Mouse (Mus musculus) embryonic facial prominence, embryonic 11.5 days (tissue): ENCODE measurements around the gene Sesn2. TPM values are rescaled to one million over a fixed set of nuclear protein-coding genes. Genes with fewer than 3 reads are reported as not detected.

Source experiments
- ATAC-seq: fragments of 200-750 bp; cut with Nextera tagmentation; replicated peaks from 2 replicates; pipeline ENCODE4 v1.8.0; 2017; ENCODE audit warnings: low read depth; ENCODE audit not compliant: insufficient number of reproducible peaks, low FRiP score, low TSS enrichment
- DNase-seq: peaks from one replicate; pipeline ENCODE4 v3.0.0-alpha.2; 2015; ENCODE audit warnings: low spot score
- H3K27ac ChIP-seq: fragments of 300-500 bp; sonication (generic); replicated peaks from 2 replicates; pipeline ENCODE4 v1.5.1; 2014; ENCODE audit warnings: mild to moderate bottlenecking, low read depth, low read length, control low read depth
- H3K27me3 ChIP-seq: fragments of 300-500 bp; sonication (generic); 2 replicates; pipeline ENCODE4 v1.6.1; 2014; ENCODE audit warnings: mild to moderate bottlenecking, low read length, moderate library complexity, mixed read lengths; ENCODE audit not compliant: control insufficient read depth, insufficient read depth
- H3K36me3 ChIP-seq: fragments of 300-500 bp; sonication (generic); replicated peaks from 2 replicates; pipeline ENCODE4 v1.6.1; 2014; ENCODE audit warnings: low read depth, mild to moderate bottlenecking, low read length, moderate library complexity, mixed read lengths; ENCODE audit not compliant: control insufficient read depth, insufficient read depth
- H3K4me1 ChIP-seq: fragments of 300-500 bp; sonication (generic); 2 replicates; pipeline ENCODE4 v1.6.1; 2014; ENCODE audit warnings: low read length, mixed read lengths; ENCODE audit not compliant: control insufficient read depth, insufficient read depth
- H3K4me2 ChIP-seq: fragments of 300-500 bp; sonication (generic); 2 replicates; pipeline ENCODE4 v1.6.1; 2014; ENCODE audit warnings: low read depth, mild to moderate bottlenecking, control low read depth, low read length, moderate library complexity
- H3K4me3 ChIP-seq: fragments of 300-500 bp; sonication (generic); 2 replicates; pipeline ENCODE4 v1.5.1; 2014; ENCODE audit warnings: low read depth, low read length, control low read depth
- H3K9ac ChIP-seq: fragments of 300-500 bp; sonication (generic); replicated peaks from 2 replicates; pipeline ENCODE4 v1.6.1; 2014; ENCODE audit warnings: mild to moderate bottlenecking, control low read depth, low read length
- H3K9me3 ChIP-seq: fragments of 300-500 bp; sonication (generic); replicated peaks from 2 replicates; pipeline ENCODE4 v1.6.1; 2016; ENCODE audit warnings: mild to moderate bottlenecking, low read length, inconsistent platforms, mixed read lengths; ENCODE audit not compliant: control insufficient read depth
- WGBS: fragments of 180-500 bp; shearing (Covaris S2); extraction: QIAGEN DNeasy Blood & Tissue Kit; methylation state at CpG from one replicate; pipeline ENCODE4 v1.1.7; 2014; 5-methylcytosine and 5-hydroxymethylcytosine counted together
- polyA plus RNA-seq: library from polyadenylated mRNA; unstranded; fragments of >200 nt; fragmentation: Nextera tagmentation; extraction: Ambion mirVana; gene quantifications from 2 replicates; pipeline ENCODE4 v1.2.1, GENCODE M21; 2014

The Sesn2 gene
- polyA plus RNA-seq, 1 experiment from 2014 or later = 6.0 TPM

DNA sequence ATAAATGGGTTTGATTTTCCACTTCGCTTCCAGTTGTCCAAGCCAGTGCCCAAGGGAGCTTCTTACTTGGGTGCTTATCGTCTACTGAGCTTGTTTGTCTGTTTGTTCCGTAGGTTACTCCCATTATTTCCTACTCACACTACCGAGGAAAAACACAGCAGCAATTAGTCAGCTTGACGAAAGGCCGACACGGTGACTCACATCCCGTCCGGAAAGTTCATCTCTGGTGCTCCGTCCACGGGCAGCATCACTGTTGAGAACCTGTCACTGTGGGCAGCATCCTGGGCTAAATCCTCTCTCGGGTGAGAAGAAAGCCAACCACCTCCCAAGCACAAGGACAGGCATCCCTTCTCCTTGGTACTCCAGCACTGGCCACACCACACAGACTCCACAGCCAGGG is 64.2 kb downstream of the Sesn2 start:
- no peaks in the 10 kb centered on the region for H3K4me1 ChIP-seq
- no peak overlapping the region for H3K4me3 ChIP-seq
- no peaks in the 10 kb centered on the region for H3K27me3 ChIP-seq
- H3K9me3 ChIP-seq = no peaks in the 10 kb centered on the region
- WGBS = 84% methylated on average over 12 of the region's 12 CpGs
- no peak overlapping the region for H3K9ac ChIP-seq
- no peak overlapping the region for H3K27ac ChIP-seq
- no peaks in the 10 kb centered on the region for H3K36me3 ChIP-seq
- no peak overlapping the region for H3K4me2 ChIP-seq
- no peak for DNase-seq
- no peak for ATAC-seq

DNA sequence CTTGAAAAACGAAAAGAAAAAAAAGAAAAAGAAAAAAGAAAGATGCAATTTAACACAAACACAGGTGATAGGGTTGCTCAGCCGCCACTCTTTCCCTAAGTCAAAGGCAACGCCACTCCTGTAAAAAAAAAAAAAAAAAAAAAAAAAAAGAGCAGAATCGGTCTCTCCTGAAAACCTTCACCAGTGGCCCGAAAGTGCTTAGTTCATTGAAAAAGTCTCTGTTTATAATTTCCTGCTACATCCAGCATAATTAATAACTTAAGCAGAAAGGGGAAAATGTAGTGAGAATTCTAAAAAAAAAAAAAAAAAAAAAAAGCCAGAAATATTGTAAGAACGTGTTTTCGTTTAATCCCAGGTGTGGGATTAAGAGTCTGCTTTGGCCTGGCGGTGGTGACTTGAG is 65.8 kb downstream of the Sesn2 start:
- Histone ChIP-seq H3K36me3 (no peaks in the 10 kb centered on the region), H3K4me1 (no peaks in the 10 kb centered on the region), H3K27me3 (no peaks in the 10 kb centered on the region), H3K9me3 (no peaks in the 10 kb centered on the region), H3K27ac (no peak overlapping the region), H3K9ac (no peak overlapping the region), H3K4me3 (no peak overlapping the region), H3K4me2 (no peak overlapping the region)
- ATAC-seq (no peak), DNase-seq (no peak)
- WGBS = 87% methylated on average over 8 of the region's 8 CpGs

Other genes starting within 250 kb of the Sesn2 start
- gene Gmeb1, start 248.9 kb downstream of the Sesn2 start, polyA plus RNA-seq = 34.9 and 35.4 TPM in 2 replicates
- 60.5 and 64.6 TPM in 2 replicates for gene Taf12, start 236.1 kb downstream of the Sesn2 start, polyA plus RNA-seq
- gene Rab42, start 207.1 kb downstream of the Sesn2 start, polyA plus RNA-seq = 0.67 and 2.2 TPM in 2 replicates
- gene Trnau1ap, start 181.0 kb downstream of the Sesn2 start, polyA plus RNA-seq = 76.6 and 79.7 TPM in 2 replicates
- gene Rcc1, start 156.9 kb downstream of the Sesn2 start, polyA plus RNA-seq = 60.6 and 61.5 TPM in 2 replicates
- 23.1 and 26.6 TPM in 2 replicates for gene Phactr4, start 88.0 kb downstream of the Sesn2 start, polyA plus RNA-seq
- gene Med18, start 46.6 kb downstream of the Sesn2 start, polyA plus RNA-seq = 22.7 and 25.2 TPM in 2 replicates
- 1,114 and 1,125 TPM in 2 replicates for gene Atpif1, start 23.2 kb upstream of the Sesn2 start, polyA plus RNA-seq
- 249 and 255 TPM in 2 replicates for gene Dnajc8, start 25.0 kb upstream of the Sesn2 start, polyA plus RNA-seq
- gene Ptafr, start 53.6 kb upstream of the Sesn2 start, polyA plus RNA-seq = 0.25 and 0.34 TPM in 2 replicates
- 37.1 and 41.0 TPM in 2 replicates for gene Eya3, start 128.5 kb upstream of the Sesn2 start, polyA plus RNA-seq
- 6.1 and 7.2 TPM in 2 replicates for gene Xkr8, start 222.0 kb upstream of the Sesn2 start, polyA plus RNA-seq
- 3.2 and 3.9 TPM in 2 replicates for gene Smpdl3b, start 246.8 kb upstream of the Sesn2 start, polyA plus RNA-seq